ENCODE assay signal across 20 mouse cellular contexts in the genomic region with DNA sequence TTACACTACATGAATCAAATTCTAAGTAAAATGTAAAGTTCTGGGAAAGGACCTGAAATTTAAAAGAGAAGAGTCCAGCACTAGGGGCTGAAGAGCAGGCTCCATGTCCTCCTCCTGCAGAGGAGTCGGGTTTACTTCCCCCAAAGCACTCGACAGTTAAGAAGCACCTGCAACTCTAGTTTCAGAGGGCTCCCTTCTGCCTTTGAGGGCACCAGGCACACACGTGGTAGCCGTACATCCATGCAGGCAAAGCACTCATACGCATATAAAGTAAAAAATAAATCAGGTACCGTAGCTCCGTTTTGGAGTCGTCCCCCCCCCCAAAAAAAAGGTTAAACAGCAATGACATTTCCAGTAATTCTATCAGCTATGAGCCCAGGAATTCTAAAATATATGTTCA. TPM values are rescaled to one million over a fixed set of nuclear protein-coding genes. Genes with fewer than 3 reads are reported as not detected.
DNase-seq lines count a peak whose midpoint lies in the region; ATAC-seq lines count a peak whose summit lies in the region.
"Had no signal": no experiment of that assay in that cellular context is flagged by ENCODE, and none has a peak within 500 bp of the region (broad histone marks: within the 10 kb centered on the region; RNA-seq: fewer than 3 reads in every experiment).

No protein-coding gene starts in this region.

- intact Hi-C loops in left cerebral cortex, postnatal 25 days (cut with DNase I): no loop called here

- no peaks in the 10 kb centered on the region for H3K9me3 ChIP-seq in megakaryocyte, embryonic 14.5 days
- H3K9me3 ChIP-seq: forebrain, embryonic 12.5 days; heart, embryonic 15.5 days; hindbrain, embryonic 13.5 days had no signal

- no peak for ATAC-seq in megakaryocyte, adult 5-6 weeks (ENCODE audit: poor library complexity, severe bottlenecking)
- ATAC-seq: activated CD4-positive, CD25-positive, alpha-beta regulatory T cell, adult 4 months; forebrain, embryonic 16.5 days; hindbrain, postnatal 0 days; Patski had no signal

- H3K27me3 ChIP-seq in megakaryocyte, embryonic 14.5 days (replicated peaks): no peaks in the 10 kb centered on the region
- H3K27me3 ChIP-seq in splenic B cell, adult 2 months (ENCODE audit: control insufficient read depth, insufficient read depth, low read length, poor library complexity, severe bottlenecking): no peaks in the 10 kb centered on the region
- H3K27me3 ChIP-seq: heart, embryonic 15.5 days; hindbrain, embryonic 13.5 days; Patski had no signal

- peaks cover 47% of the 10 kb centered on the region for H3K36me3 ChIP-seq in megakaryocyte, embryonic 14.5 days (replicated peaks; ENCODE audit: low read length)
- no peaks in the 10 kb centered on the region for H3K36me3 ChIP-seq in splenic B cell, adult 2 months (ENCODE audit: control insufficient read depth, insufficient read depth, low read length, poor library complexity, severe bottlenecking)

- H3K4me3 ChIP-seq in megakaryocyte, embryonic 14.5 days (replicated peaks): peak overlapping the region; percentile 6
- H3K4me3 ChIP-seq: forebrain, embryonic 12.5 days; heart, adult 2 months; heart, embryonic 15.5 days; hindbrain, embryonic 13.5 days had no signal

- peaks cover 55% of the 10 kb centered on the region for H3K4me1 ChIP-seq in megakaryocyte, embryonic 14.5 days

- peak; percentile 46 for DNase-seq in splenic B cell, adult 2 months (ENCODE audit: low read depth, low spot score)
- DNase-seq in thymus, postnatal 14 days: peak; percentile 51
- no peak for DNase-seq in layer of hippocampus, postnatal 25 days (ENCODE audit: extremely low spot score in 1 of 2, low spot score in 1 of 2)
- no peak for DNase-seq in kidney, adult 18-20 months
- no peak for DNase-seq in left cerebral cortex, postnatal 25 days (ENCODE audit: low spot score in 2 of 2)
- DNase-seq: adrenal gland, postnatal 14 days; cerebellum, adult 18-20 months; cerebellum, postnatal 10 days; gastrocnemius, postnatal 10 days; heart, adult 2 months; heart, postnatal 14 days had no signal

RNA-seq across cellular contexts. Expression of gene Btg3, which starts 3.2 kb away (rescaled TPM):
- polyA plus RNA-seq in megakaryocyte, embryonic 14.5 days (2012; ENCODE audit: insufficient read depth, low replicate concordance): 6.2 and 11.2 TPM in 2 replicates
- 9.9 and 11.5 TPM in 2 replicates for total RNA-seq in megakaryocyte, adult 5-6 weeks (2015)
- 3.9 and 4.0 TPM in 2 replicates for total RNA-seq in megakaryocyte, adult 5-6 weeks (2017)
- 10 to 100 TPM; 11.2 to 14.6 TPM for total RNA-seq in layer of hippocampus, postnatal 25 days (2021)
- 10 to 100 TPM; 13.3 to 16.3 TPM for total RNA-seq in left cerebral cortex, postnatal 25 days (2021)

Comparison
In these comparisons a context has a peak if more than half of its experiments do, and no peak if none do; other contexts are left out.
1. DNase-seq: peak in splenic B cell, adult 2 months (single experiment) and thymus, postnatal 14 days (single experiment); none in layer of hippocampus, postnatal 25 days (0 of 2), kidney, adult 18-20 months (single experiment) and left cerebral cortex, postnatal 25 days (0 of 2).